Mouse (Mus musculus): Measurements from ENCODE around the gene Htr5b.

GRCm38 (mm10) chr1:121531439-121531838, 3.2 kb upstream of the Htr5b start:
- TF ChIP-seq POLR2A (IDR thresholded peaks at IDR 0.05; ENCODE audit: borderline replicate concordance, insufficient read depth, low read length) (no peak), CTCF (IDR thresholded peaks at IDR 0.05; ENCODE audit: borderline replicate concordance, insufficient read depth, low read depth, low read length) (no peak)

Measured in cerebellum, adult 2 months (tissue).